Mouse (Mus musculus) testis, adult 2 months (tissue): Measurements from ENCODE around the gene Lyst. TPM values are rescaled to one million over a fixed set of nuclear protein-coding genes. Genes with fewer than 3 reads are reported as not detected.

ENCODE experiments used
- H3K27ac ChIP-seq: fragments of 200-500 bp; 2 replicates; pipeline ENCODE4 v1.5.1; 2012; ENCODE audit warnings: low read depth, low read length; ENCODE audit not compliant: control insufficient read depth, insufficient read depth
- H3K27me3 ChIP-seq: fragments of 200-500 bp; 2 replicates; pipeline ENCODE4 v1.6.1; 2012; ENCODE audit warnings: mild to moderate bottlenecking, low read length, moderate library complexity; ENCODE audit not compliant: control insufficient read depth, insufficient read depth
- H3K36me3 ChIP-seq: fragments of 200-500 bp; 2 replicates; pipeline ENCODE4 v1.6.1; 2012; ENCODE audit warnings: mild to moderate bottlenecking, low read length; ENCODE audit not compliant: control insufficient read depth, insufficient read depth
- H3K4me1 ChIP-seq: fragments of 200-500 bp; 2 replicates; pipeline ENCODE4 v1.6.1; 2012; ENCODE audit warnings: low read length; ENCODE audit not compliant: control insufficient read depth, insufficient read depth
- H3K4me3 ChIP-seq: fragments of 200-500 bp; 2 replicates; pipeline ENCODE4 v1.5.1; 2012; ENCODE audit warnings: low read depth, mild to moderate bottlenecking, low read length, moderate library complexity, mixed read lengths; ENCODE audit not compliant: control insufficient read depth
- CTCF ChIP-seq: fragments of 200-500 bp; IDR thresholded peaks from 2 replicates; pipeline ENCODE4 v1.5.1; 2012; ENCODE audit warnings: low read depth, mild to moderate bottlenecking, inconsistent platforms, low read length, moderate library complexity; ENCODE audit not compliant: control insufficient read depth, insufficient read depth, insufficient replicate concordance
- POLR2A ChIP-seq: fragments of 200-500 bp; IDR thresholded peaks from 2 replicates; pipeline ENCODE4 v1.6.1; 2012; ENCODE audit warnings: low read depth, mild to moderate bottlenecking, inconsistent platforms, low read length, moderate library complexity; ENCODE audit not compliant: control insufficient read depth
- polyA plus RNA-seq: library from polyadenylated mRNA; depleted of rRNA; stranded (reverse); fragments of >200 nt; gene quantifications from 2 replicates; pipeline ENCODE4 v1.2.3, GENCODE M21; 2012

Lyst gene
- polyA plus RNA-seq, 1 experiment, result 7.5 TPM

DNA sequence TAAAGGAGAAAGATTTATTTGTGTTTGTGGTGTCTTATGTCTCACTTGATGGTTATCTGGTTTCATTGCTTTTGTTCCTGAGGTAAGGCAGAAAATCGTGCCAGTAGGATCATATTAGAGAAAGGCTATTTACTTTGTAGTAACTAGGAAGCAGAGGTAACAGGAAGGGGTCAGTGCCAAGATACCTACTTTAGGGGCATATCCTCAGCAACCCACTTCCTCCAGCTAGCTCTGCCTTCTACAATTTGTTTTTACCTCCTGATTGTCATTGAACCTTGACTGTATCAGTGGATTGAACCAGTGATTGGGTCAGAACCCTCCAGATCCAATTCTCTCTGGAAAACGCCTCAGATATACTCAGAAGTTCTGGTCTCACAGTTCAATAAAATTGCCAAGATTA lies 19.5 kb downstream of the Lyst start:
- Histone ChIP-seq H3K27me3 (no peaks in the 10 kb centered on the region), H3K36me3 (no peaks in the 10 kb centered on the region), H3K27ac (no peak overlapping the region), H3K4me3 (no peak overlapping the region), H3K4me1 (no peaks in the 10 kb centered on the region)
- TF ChIP-seq CTCF, result no peak
- no peak for TF ChIP-seq POLR2A

DNA sequence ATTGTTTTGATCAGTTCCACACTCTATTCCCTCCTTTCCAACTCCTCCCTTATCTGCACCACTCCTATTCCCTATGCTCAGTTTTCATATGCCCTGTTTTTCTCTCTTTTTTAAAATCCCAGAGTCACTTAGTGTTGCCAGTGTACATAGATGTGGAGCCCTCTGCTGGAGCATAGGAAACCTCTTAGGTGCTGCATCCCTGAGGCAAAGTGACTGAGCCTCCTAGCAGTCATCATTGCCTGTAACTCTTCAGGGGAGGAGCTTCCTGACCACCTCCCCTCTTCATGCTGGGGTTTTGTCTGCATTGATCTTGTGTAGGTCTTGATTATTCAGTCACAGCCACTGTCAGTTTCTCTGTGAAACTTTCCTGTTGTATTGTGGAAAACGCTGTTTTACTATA lies 22.7 kb downstream of the Lyst start:
- TF ChIP-seq CTCF (no peak), POLR2A (no peak)

GRCm38 (mm10) chr13:13614235-13614634 lies 24.0 kb downstream of the Lyst start:
- Histone ChIP-seq H3K4me3 (no peak overlapping the region), H3K27ac (no peak overlapping the region), H3K4me1 (no peaks in the 10 kb centered on the region), H3K36me3 (no peaks in the 10 kb centered on the region), H3K27me3 (no peaks in the 10 kb centered on the region)
- TF ChIP-seq POLR2A (no peak), CTCF (no peak)

More for the DNA sequence above, 22.7 kb downstream of the Lyst start:
- H3K36me3 ChIP-seq, result no peaks in the 10 kb centered on the region
- H3K4me1 ChIP-seq, result no peaks in the 10 kb centered on the region
- no peaks in the 10 kb centered on the region for H3K27me3 ChIP-seq
- H3K4me3 ChIP-seq, result no peak overlapping the region
- no peak overlapping the region for H3K27ac ChIP-seq

DNA sequence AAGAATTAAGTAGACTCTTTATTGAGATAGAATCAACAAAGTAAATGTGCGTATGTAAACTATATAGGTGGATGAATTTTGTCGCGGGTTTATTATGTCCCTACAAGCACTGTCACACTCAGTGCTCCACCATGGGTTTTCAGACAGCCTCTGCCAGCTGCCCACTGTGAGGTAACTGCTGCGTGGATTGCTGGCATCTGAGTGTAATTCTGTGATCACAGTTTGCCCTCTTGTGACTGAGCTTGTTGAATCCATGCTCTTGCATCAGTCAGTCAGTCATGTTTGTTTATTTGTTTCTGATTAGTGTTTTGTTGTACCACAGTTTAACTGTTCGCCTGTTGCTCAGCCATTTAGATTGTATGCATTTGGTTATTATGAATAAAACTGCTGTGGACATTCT lies 31.3 kb downstream of the Lyst start:
- no peaks in the 10 kb centered on the region for H3K4me1 ChIP-seq
- no peak overlapping the region for H3K4me3 ChIP-seq
- H3K27me3 ChIP-seq, result no peaks in the 10 kb centered on the region
- TF ChIP-seq POLR2A (no peak), CTCF (no peak)
- no peak overlapping the region for H3K27ac ChIP-seq
- H3K36me3 ChIP-seq, result no peaks in the 10 kb centered on the region

GRCm38 (mm10) chr13:13622565-13622964 lies 32.4 kb downstream of the Lyst start:
- no peak overlapping the region for H3K4me3 ChIP-seq

GRCm38 (mm10) chr13:13633746-13634145 lies 43.5 kb downstream of the Lyst start:
- no peaks in the 10 kb centered on the region for H3K4me1 ChIP-seq
- H3K36me3 ChIP-seq, result no peaks in the 10 kb centered on the region
- no peak overlapping the region for H3K27ac ChIP-seq
- TF ChIP-seq CTCF, result no peak
- TF ChIP-seq POLR2A, result no peak
- no peak overlapping the region for H3K4me3 ChIP-seq
- H3K27me3 ChIP-seq, result no peaks in the 10 kb centered on the region

More at GRCm38 (mm10) chr13:13622565-13622964, 32.4 kb downstream of the Lyst start:
- Histone ChIP-seq H3K36me3 (no peaks in the 10 kb centered on the region), H3K27me3 (no peaks in the 10 kb centered on the region), H3K27ac (no peak overlapping the region), H3K4me1 (no peaks in the 10 kb centered on the region)
- no peak for TF ChIP-seq POLR2A
- TF ChIP-seq CTCF, result no peak

- H3K4me3 ChIP-seq, result no peak overlapping the region
- H3K36me3 ChIP-seq, result no peaks in the 10 kb centered on the region
- no peak for TF ChIP-seq CTCF
- no peak for TF ChIP-seq POLR2A
- H3K4me1 ChIP-seq, result no peaks in the 10 kb centered on the region
- no peak overlapping the region for H3K27ac ChIP-seq
- H3K27me3 ChIP-seq, result no peaks in the 10 kb centered on the region
Observed at GRCm38 (mm10) chr13:13634706-13635105, 44.5 kb downstream of the Lyst start.

DNA sequence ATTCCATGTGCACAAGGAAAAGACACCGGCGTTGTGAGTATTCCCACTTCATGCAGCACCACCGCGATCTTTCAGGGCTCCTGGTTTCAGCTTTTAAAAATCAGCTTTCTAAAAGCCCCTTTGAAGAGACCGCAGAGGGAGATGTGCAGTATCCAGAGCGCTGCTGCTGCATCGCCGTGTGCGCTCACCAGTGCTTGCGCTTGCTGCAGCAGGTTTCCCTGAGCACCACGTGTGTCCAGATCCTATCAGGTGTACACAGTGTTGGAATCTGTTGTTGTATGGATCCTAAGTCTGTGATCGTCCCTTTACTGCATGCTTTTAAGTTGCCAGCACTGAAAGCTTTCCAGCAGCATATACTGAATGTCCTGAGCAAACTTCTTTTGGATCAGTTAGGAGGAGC lies 45.0 kb downstream of the Lyst start:
- Histone ChIP-seq H3K27ac (no peak overlapping the region), H3K4me1 (no peaks in the 10 kb centered on the region), H3K27me3 (no peaks in the 10 kb centered on the region), H3K36me3 (no peaks in the 10 kb centered on the region), H3K4me3 (no peak overlapping the region)
- TF ChIP-seq CTCF, result no peak
- TF ChIP-seq POLR2A, result no peak
